Mouse (Mus musculus) forebrain, embryonic 15.5 days (tissue): ENCODE measurements around the gene Pou2f1. TPM values are rescaled to one million over a fixed set of nuclear protein-coding genes. Genes with fewer than 3 reads are reported as not detected.

Experiments
- ATAC-seq: fragments of 200-750 bp; cut with Nextera tagmentation; replicated peaks from 2 replicates; pipeline ENCODE4 v1.8.0; 2017; ENCODE audit warnings: mild to moderate bottlenecking, moderate TSS enrichment, moderate library complexity
- H3K27ac ChIP-seq: fragments of 300-500 bp; sonication (generic); replicated peaks from 2 replicates; pipeline ENCODE4 v1.5.1; 2015; ENCODE audit warnings: mild to moderate bottlenecking, inconsistent platforms
- H3K27me3 ChIP-seq: fragments of 300-500 bp; sonication (generic); 2 replicates; pipeline ENCODE4 v1.6.1; 2015; ENCODE audit warnings: inconsistent platforms
- H3K36me3 ChIP-seq: fragments of 300-500 bp; sonication (generic); 2 replicates; pipeline ENCODE4 v1.6.1; 2015; ENCODE audit warnings: mild to moderate bottlenecking, inconsistent platforms
- H3K4me1 ChIP-seq: fragments of 300-500 bp; sonication (generic); 2 replicates; pipeline ENCODE4 v1.6.1; 2015; ENCODE audit warnings: inconsistent platforms
- H3K4me2 ChIP-seq: fragments of 300-500 bp; sonication (generic); replicated peaks from 2 replicates; pipeline ENCODE4 v1.6.1; 2015; ENCODE audit warnings: mild to moderate bottlenecking, inconsistent platforms
- H3K4me3 ChIP-seq: fragments of 300-500 bp; sonication (generic); 2 replicates; pipeline ENCODE4 v1.5.1; 2015; ENCODE audit warnings: mild to moderate bottlenecking, inconsistent platforms
- H3K9ac ChIP-seq: fragments of 300-500 bp; sonication (generic); replicated peaks from 2 replicates; pipeline ENCODE4 v1.6.1; 2015; ENCODE audit warnings: mild to moderate bottlenecking, inconsistent platforms
- H3K9me3 ChIP-seq: fragments of 300-500 bp; sonication (generic); 2 replicates; pipeline ENCODE4 v1.6.1; 2016; ENCODE audit warnings: inconsistent platforms
- WGBS: fragments of 180-500 bp; shearing (Covaris S2); methylation state at CpG from one replicate; pipeline ENCODE4 v1.1.7; 2015; ENCODE audit warnings: mixed read lengths; 5-methylcytosine and 5-hydroxymethylcytosine counted together
- polyA plus RNA-seq: library from polyadenylated mRNA; unstranded; fragments of >200 nt; fragmentation: Nextera tagmentation; extraction: Ambion mirVana; gene quantifications from 2 replicates; pipeline ENCODE4 v1.2.1, GENCODE M21; 2015

Gene Pou2f1
- polyA plus RNA-seq, 1 experiment from 2014 or later = 21.9 TPM

GRCm38 (mm10) chr1:166031673-166032547 is 29.4 kb upstream of the Pou2f1 start:
- Histone ChIP-seq H3K9ac (no peak overlapping the region), H3K27me3 (no peaks in the 10 kb centered on the region), H3K27ac (no peak overlapping the region), H3K9me3 (no peaks in the 10 kb centered on the region), H3K4me3 (no peak overlapping the region), H3K4me1 (0 out of 2 replicates have a peak, but pooled peaks cover 3% of the 10 kb centered on the region), H3K4me2 (no peak overlapping the region), H3K36me3 (no peaks in the 10 kb centered on the region)
- WGBS = 73% methylated on average over 7 of the region's 7 CpGs
- no peak for ATAC-seq

DNA sequence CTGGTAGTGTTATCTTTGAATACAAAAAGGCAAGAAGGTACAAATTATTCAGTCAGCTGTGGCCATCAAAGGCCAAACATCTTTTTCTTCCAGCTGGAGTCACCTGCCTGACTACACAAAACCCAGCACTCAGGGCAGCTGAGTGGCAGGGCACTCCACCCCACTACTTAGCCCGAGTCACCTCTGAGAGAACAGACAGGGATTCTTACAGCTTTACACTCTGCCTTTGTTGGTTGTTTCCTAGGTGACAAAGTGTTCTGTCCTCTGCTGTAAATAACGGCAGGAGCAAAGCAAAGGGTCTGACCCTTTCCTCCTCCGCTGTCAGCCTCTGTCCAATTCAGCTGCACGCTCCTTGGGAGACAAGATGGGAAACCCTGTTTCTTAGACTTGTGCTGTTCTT is 21.5 kb upstream of the Pou2f1 start:
- Histone ChIP-seq H3K9ac (no peak overlapping the region), H3K27me3 (no peaks in the 10 kb centered on the region), H3K36me3 (no peaks in the 10 kb centered on the region), H3K4me3 (no peak overlapping the region), H3K4me1 (no peaks in the 10 kb centered on the region), H3K27ac (no peak overlapping the region), H3K9me3 (no peaks in the 10 kb centered on the region), H3K4me2 (no peak overlapping the region)
- WGBS = 32% methylated on average over 4 of the region's 4 CpGs
- no peak for ATAC-seq

- no peaks in the 10 kb centered on the region for H3K9me3 ChIP-seq
- H3K36me3 ChIP-seq = no peaks in the 10 kb centered on the region
- no peak overlapping the region for H3K9ac ChIP-seq
- no peak overlapping the region for H3K4me3 ChIP-seq
- no peaks in the 10 kb centered on the region for H3K27me3 ChIP-seq
- no peaks in the 10 kb centered on the region for H3K4me1 ChIP-seq
- 94% methylated on average over 4 of the region's 4 CpGs for WGBS
- no peak overlapping the region for H3K4me2 ChIP-seq
- H3K27ac ChIP-seq = no peak overlapping the region
- ATAC-seq = no peak
Measured at GRCm38 (mm10) chr1:166017203-166017602, 14.7 kb upstream of the Pou2f1 start.

DNA sequence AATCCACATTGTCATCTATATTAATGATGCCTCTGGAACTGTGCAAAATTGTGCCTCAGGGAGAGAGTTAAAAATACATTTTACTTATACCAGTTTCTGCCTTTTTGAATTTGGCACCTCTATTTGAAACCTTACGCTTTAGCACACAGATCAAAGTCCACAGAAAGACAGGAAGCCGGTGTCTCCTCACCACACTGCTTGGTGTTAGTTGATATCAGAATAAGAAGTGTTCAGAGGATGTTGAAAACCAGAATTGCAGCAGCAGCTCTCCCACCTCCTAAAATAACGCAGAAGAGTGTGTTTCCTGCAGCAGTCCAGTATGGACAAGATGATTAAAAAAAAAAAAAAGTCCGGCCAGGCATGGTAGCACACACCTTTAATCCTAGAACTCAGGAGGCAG is 13.8 kb upstream of the Pou2f1 start:
- H3K27ac ChIP-seq = no peak overlapping the region
- no peaks in the 10 kb centered on the region for H3K36me3 ChIP-seq
- H3K9ac ChIP-seq = no peak overlapping the region
- no peaks in the 10 kb centered on the region for H3K9me3 ChIP-seq
- no peak for ATAC-seq
- WGBS = 83% methylated on average over 4 of the region's 4 CpGs
- no peaks in the 10 kb centered on the region for H3K27me3 ChIP-seq
- no peak overlapping the region for H3K4me2 ChIP-seq
- no peaks in the 10 kb centered on the region for H3K4me1 ChIP-seq
- no peak overlapping the region for H3K4me3 ChIP-seq

DNA sequence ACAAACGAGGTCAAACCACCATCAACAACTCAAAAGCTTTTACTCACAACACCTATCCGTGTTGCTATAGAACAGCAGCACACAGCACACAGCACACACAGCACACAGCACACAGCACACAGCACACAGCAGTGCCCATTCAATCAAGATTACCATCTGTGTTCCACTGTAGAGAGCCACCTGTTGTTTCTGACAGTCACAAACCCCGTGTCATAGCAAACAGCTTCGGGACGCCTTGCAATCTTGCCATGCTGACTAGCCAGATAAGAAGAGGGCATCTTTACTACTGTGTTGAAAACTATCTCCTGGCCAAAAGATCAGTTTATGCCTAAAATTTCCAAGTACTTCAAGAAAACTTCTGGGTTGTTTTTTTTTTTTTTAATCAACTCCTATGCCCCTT is 12.1 kb upstream of the Pou2f1 start:
- Histone ChIP-seq H3K9me3 (no peaks in the 10 kb centered on the region), H3K4me1 (no peaks in the 10 kb centered on the region), H3K9ac (no peak overlapping the region), H3K4me3 (no peak overlapping the region), H3K27ac (no peak overlapping the region), H3K36me3 (no peaks in the 10 kb centered on the region), H3K27me3 (no peaks in the 10 kb centered on the region), H3K4me2 (no peak overlapping the region)
- WGBS = 64% methylated on average over 5 of the region's 5 CpGs
- ATAC-seq = no peak

- Histone ChIP-seq H3K9ac (no peak overlapping the region), H3K27me3 (no peaks in the 10 kb centered on the region), H3K9me3 (no peaks in the 10 kb centered on the region), H3K4me2 (no peak overlapping the region), H3K4me1 (no peaks in the 10 kb centered on the region), H3K36me3 (no peaks in the 10 kb centered on the region), H3K27ac (no peak overlapping the region), H3K4me3 (no peak overlapping the region)
- no peak for ATAC-seq
- WGBS = 98% methylated on average over 1 of the region's 1 CpGs
Measured at GRCm38 (mm10) chr1:166010106-166010505, 7.6 kb upstream of the Pou2f1 start.

DNA sequence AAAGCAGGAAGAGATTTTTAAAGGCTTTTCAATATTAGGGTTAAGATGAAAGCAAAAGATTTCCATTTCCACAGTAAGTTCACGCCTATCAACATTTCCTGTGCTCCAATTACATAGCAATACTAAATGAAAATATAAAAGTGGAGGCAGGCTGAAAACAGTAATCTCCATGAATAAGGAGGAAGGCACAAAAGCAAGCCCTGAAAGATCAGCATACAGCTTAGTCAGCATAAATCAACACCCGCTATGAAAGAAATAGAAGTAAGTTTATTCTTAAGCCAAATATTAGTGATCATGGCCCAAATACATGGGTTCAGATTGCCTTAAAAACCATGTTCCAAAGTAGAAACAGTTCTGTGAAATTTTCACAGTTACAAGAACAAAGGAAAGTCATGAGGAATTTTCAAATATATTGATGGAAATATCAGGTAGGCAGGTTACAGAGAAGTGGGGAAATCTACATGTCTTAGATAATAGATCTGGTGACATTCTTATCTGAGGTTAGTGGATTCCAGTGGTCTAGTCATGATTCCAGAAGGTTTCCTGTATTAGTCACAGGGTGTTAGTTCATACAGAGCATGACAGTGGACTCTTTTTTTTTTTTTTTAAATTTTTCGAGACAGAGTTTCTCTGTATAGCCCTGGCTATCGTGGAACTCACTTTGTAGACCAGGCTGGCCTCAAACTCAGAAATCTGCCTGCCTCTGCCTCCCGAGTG is 6.3 kb upstream of the Pou2f1 start:
- ATAC-seq = no peak
- Histone ChIP-seq H3K9me3 (no peaks in the 10 kb centered on the region), H3K4me2 (no peak overlapping the region), H3K27ac (no peak overlapping the region), H3K4me1 (0 out of 2 replicates have a peak, but pooled peaks cover 3% of the 10 kb centered on the region), H3K36me3 (no peaks in the 10 kb centered on the region), H3K9ac (no peak overlapping the region), H3K27me3 (no peaks in the 10 kb centered on the region), H3K4me3 (no peak overlapping the region)
- 91% methylated on average over 5 of the region's 5 CpGs for WGBS

DNA sequence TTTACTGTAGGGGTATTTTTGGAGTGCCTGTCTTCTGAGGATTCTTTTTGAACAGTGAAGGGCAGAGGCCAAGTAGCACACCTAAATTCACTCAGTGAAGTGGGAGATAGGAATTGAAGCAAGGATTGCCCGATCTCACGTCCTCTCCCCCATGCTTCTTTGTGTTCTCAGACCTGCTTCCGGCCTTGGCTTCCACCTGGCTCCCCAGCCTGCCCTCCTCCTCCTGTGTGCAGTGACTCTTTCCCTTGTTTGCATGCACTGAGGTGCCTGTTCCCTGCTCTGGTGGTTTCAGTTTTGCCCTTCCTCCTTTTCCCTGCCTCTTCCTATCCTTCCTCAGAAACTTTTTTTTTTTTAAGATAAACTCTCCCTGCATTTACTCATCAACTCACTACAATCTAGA is 4.5 kb upstream of the Pou2f1 start:
- H3K4me3 ChIP-seq = no peak overlapping the region
- no peak overlapping the region for H3K9ac ChIP-seq
- no peak for ATAC-seq
- no peak overlapping the region for H3K4me2 ChIP-seq
- no peaks in the 10 kb centered on the region for H3K9me3 ChIP-seq
- 80% methylated on average over 3 of the region's 3 CpGs for WGBS
- no peaks in the 10 kb centered on the region for H3K27me3 ChIP-seq
- H3K36me3 ChIP-seq = no peaks in the 10 kb centered on the region
- H3K27ac ChIP-seq = no peak overlapping the region
- 0 out of 2 replicates have a peak, but pooled peaks cover 3% of the 10 kb centered on the region for H3K4me1 ChIP-seq

DNA sequence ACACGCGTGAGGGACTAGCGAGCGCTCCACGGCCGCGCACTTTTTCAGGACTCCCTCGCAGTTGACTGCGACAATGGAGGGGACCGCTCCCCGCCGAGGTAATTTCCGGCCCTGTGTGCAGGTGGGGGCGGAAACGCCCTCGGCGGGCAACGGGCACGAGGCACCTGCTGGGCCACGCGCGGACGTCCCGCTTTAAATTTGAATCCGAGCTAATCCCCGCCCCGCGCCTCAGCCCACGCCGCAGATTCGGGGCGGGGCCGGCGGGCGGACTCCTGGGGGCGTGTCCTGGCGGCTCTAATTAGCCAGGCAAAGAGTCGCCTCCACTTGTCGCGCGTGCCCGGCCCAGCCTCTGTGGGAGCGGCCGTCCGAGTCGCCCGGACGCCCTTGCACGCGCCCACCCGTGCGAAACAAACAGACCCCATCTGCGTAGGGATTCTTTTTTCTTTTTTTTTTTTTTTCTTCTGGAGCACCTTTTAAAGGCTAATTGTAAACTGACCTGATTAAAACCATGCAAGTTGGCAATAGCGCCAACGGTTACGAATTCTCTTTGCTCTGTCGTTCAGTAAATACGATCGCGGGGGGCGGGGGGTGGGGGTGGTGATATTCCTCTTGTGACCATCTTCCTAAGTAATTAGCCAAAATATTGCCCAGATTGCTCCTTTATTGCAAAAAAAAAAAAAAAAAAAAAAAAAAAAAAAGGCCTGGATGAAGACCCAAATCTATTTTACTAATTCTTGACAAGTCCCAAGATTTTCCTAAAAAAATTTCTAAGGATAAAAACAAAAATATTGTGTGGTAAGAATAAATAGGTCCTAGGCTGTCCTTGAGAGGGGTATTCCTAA is 924 bp upstream of the Pou2f1 start:
- Histone ChIP-seq H3K27me3 (no peaks in the 10 kb centered on the region), H3K4me2 (peak overlapping the region; percentile 59), H3K27ac (peak overlapping the region; percentile 86), H3K4me1 (peaks cover 28% of the 10 kb centered on the region), H3K36me3 (no peaks in the 10 kb centered on the region), H3K9ac (peak overlapping the region; percentile 56), H3K4me3 (peak overlapping the region; percentile 99), H3K9me3 (no peaks in the 10 kb centered on the region)
- peak; percentile 81 for ATAC-seq
- under 1% methylated on average over 61 of the region's 61 CpGs for WGBS

DNA sequence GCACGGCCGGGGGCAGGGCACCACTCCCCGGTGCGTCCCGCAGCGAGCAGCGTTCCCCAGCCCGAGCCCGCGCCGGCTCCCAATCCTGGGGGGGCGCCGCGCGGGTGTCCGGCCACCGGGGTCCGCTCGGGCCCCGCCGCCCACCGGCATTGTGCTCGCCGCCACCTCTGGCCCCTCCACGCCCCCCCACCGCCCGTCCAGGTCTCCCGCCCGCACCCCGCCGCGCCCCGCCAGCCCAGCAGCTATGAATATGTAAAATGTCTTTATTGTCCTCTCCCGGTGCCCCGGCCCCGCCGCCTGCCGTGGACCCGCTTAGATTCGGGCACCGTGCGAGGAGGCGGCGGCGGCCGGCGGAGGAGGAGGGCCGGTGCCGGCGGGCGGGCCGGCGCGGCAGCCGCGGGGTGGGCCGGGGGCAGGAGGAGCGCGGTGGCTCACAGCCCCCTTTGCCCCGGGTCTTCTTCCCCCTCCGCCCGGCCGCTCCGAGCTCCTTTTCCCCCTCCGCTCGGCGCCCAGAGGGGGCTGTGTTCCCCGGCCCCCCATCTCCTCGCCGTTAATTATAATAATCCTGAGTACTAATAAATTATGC is 481 bp downstream of the Pou2f1 start:
- 1% methylated on average over 37 of the region's 70 CpGs for WGBS
- peaks cover 36% of the 10 kb centered on the region for H3K4me1 ChIP-seq

GRCm38 (mm10) chr1:166001121-166001903 is 1.2 kb downstream of the Pou2f1 start:
- Histone ChIP-seq H3K9me3 (no peaks in the 10 kb centered on the region), H3K4me2 (peak overlapping the region; percentile 86), H3K27me3 (no peaks in the 10 kb centered on the region), H3K9ac (peak overlapping the region; percentile 91), H3K4me1 (peaks cover 36% of the 10 kb centered on the region), H3K36me3 (no peaks in the 10 kb centered on the region), H3K27ac (peak overlapping the region; percentile 94), H3K4me3 (peak overlapping the region; percentile 99)
- peak; percentile 16 for ATAC-seq
- WGBS = under 1% methylated on average over 37 of the region's 48 CpGs

More for the DNA sequence above, 481 bp downstream of the Pou2f1 start:
- peak overlapping the region; percentile 91 for H3K9ac ChIP-seq
- H3K4me3 ChIP-seq = peak overlapping the region; percentile 99
- H3K4me2 ChIP-seq = peak overlapping the region; percentile 86
- peak; percentile 39 for ATAC-seq
- H3K27me3 ChIP-seq = no peaks in the 10 kb centered on the region
- H3K27ac ChIP-seq = peak overlapping the region; percentile 94
- H3K36me3 ChIP-seq = no peaks in the 10 kb centered on the region
- no peaks in the 10 kb centered on the region for H3K9me3 ChIP-seq
